Mouse (Mus musculus): ENCODE data around the gene Spred1.

Gene Spred1

GRCm38 (mm10) chr2:117190915-117191314, 69.7 kb downstream of the Spred1 start:
- no peak for DNase-seq

GRCm38 (mm10) chr2:117194309-117194708, 73.1 kb downstream of the Spred1 start:
- no peak for DNase-seq

- no peak for DNase-seq
These were observed 74.0 kb downstream of the Spred1 start for GRCm38 (mm10) chr2:117195151-117195550.

- DNase-seq, result no peak
These were observed 74.4 kb downstream of the Spred1 start for GRCm38 (mm10) chr2:117195578-117195977.

GRCm38 (mm10) chr2:117200869-117201338, 79.7 kb downstream of the Spred1 start:
- no peak for DNase-seq

- DNase-seq, result no peak
These were observed 82.2 kb downstream of the Spred1 start for GRCm38 (mm10) chr2:117203350-117203749.

GRCm38 (mm10) chr2:117204534-117204933, 83.4 kb downstream of the Spred1 start:
- DNase-seq, result no peak

- DNase-seq, result no peak
These were observed 83.9 kb downstream of the Spred1 start for GRCm38 (mm10) chr2:117205066-117205465.

GRCm38 (mm10) chr2:117210416-117211085, 89.4 kb downstream of the Spred1 start:
- no peak for DNase-seq

GRCm38 (mm10) chr2:117216152-117216551, 95.0 kb downstream of the Spred1 start:
- DNase-seq, result no peak

GRCm38 (mm10) chr2:117217695-117218216, 96.6 kb downstream of the Spred1 start:
- no peak for DNase-seq

GRCm38 (mm10) chr2:117219536-117219935, 98.4 kb downstream of the Spred1 start:
- no peak for DNase-seq

- no peak for DNase-seq
These were observed 101.5 kb downstream of the Spred1 start for GRCm38 (mm10) chr2:117222651-117223050.

GRCm38 (mm10) chr2:117228601-117229125, 107.5 kb downstream of the Spred1 start:
- no peak for DNase-seq

- no peak for DNase-seq
These were observed 109.1 kb downstream of the Spred1 start for GRCm38 (mm10) chr2:117230261-117230660.

- peak; percentile 56 for DNase-seq
These were observed 110.1 kb downstream of the Spred1 start for GRCm38 (mm10) chr2:117231257-117231656.

All from cerebellum, adult 11-12 months (tissue).